Mouse (Mus musculus) heart, postnatal 25 days (tissue): Measurements from ENCODE around the gene Atxn7l1. TPM values are rescaled to one million over a fixed set of nuclear protein-coding genes. Genes with fewer than 3 reads are reported as not detected.

Source experiments
- DNase-seq: peaks from one replicate; pipeline ENCODE4 v3.0.0; 2022; ENCODE audit warnings: low spot score
- intact Hi-C: fragments of 180-260 bp; cut with DNase I; formaldehyde crosslinking; loops from one replicate; pipeline ENCODE4 v1.15.1; 2025
- total RNA-seq, 2 experiments: library from RNA; stranded (reverse); gene quantifications; 2 replicates each; pipeline ENCODE4 v1.2.3; 2021

Atxn7l1 gene
- total RNA-seq, 2 experiments from 2014 or later = 17.2 to 19.2 TPM

DNA sequence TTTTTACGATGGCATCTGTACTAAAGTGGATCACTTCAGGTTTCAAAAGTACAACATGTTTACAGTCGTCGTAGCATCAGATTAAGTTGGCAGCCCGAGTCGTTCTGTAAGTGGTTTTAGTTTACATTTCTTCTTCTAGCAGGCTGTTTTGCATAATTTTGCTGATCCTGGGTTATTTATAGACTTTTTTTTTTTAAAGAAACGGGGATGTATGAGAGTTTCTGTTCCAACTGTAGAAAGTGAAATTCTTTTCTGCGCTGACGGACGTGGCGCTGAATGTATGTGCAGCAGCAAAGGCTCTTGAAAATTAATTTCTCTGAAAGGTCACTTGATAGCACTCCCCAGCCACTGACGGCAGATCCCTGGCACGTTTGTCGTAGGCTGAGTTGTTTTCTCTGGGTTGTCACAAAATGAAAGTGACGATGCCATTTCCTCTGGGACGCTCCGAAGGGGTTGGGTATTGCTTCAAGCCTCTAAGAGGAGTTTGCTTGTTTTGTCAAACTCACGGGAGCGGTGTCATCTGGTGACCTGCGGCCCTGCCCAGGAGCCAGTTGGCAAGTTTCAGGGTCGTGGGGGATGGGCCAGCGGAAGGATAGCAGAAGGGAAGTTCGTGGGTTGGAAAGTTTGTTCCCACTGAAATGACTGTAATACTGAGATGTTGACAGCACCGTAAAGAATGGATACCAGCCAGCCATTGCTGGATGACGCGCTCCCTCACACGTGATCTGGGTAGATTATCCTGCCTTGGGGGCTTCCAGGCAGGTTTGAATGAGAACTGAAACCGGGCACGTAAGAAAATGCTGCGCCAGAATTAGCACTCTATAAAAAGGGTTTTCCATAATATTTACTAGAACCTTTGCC, 155.3 kb downstream of the Atxn7l1 start:
- intact Hi-C loops = no loop called here

GRCm38 (mm10) chr12:33303384-33303770, 155.9 kb downstream of the Atxn7l1 start:
- intact Hi-C loops = no loop called here
- DNase-seq = no peak

More for the DNA sequence above, 155.3 kb downstream of the Atxn7l1 start:
- DNase-seq = peak; percentile 40

GRCm38 (mm10) chr12:33305106-33305505, 157.6 kb downstream of the Atxn7l1 start:
- intact Hi-C loops = no loop called here

DNA sequence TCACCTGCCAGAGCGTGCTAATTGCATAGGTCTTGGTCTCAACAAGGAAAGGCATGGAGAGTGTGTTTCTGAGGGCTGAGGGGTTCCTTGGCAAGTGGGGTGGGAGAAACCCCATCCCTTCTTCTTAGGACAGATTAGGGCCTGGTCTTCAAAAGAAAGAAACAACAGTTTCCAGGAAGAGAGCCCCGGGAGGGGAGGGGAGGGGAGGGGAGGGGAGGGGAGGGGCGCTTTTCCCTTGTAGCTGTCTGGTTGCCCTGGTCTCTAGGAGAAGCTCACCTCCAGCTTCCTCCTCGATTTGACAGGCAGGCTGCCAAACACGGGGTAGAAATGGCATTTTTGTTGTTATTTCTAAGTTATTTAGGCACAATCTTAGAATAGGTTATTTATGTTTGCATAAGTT, 159.0 kb downstream of the Atxn7l1 start:
- no peak for DNase-seq
- intact Hi-C loops = no loop called here

More at GRCm38 (mm10) chr12:33305106-33305505, 157.6 kb downstream of the Atxn7l1 start:
- DNase-seq = no peak

GRCm38 (mm10) chr12:33308668-33309067, 161.2 kb downstream of the Atxn7l1 start:
- intact Hi-C loops = no loop called here
- DNase-seq = no peak

DNA sequence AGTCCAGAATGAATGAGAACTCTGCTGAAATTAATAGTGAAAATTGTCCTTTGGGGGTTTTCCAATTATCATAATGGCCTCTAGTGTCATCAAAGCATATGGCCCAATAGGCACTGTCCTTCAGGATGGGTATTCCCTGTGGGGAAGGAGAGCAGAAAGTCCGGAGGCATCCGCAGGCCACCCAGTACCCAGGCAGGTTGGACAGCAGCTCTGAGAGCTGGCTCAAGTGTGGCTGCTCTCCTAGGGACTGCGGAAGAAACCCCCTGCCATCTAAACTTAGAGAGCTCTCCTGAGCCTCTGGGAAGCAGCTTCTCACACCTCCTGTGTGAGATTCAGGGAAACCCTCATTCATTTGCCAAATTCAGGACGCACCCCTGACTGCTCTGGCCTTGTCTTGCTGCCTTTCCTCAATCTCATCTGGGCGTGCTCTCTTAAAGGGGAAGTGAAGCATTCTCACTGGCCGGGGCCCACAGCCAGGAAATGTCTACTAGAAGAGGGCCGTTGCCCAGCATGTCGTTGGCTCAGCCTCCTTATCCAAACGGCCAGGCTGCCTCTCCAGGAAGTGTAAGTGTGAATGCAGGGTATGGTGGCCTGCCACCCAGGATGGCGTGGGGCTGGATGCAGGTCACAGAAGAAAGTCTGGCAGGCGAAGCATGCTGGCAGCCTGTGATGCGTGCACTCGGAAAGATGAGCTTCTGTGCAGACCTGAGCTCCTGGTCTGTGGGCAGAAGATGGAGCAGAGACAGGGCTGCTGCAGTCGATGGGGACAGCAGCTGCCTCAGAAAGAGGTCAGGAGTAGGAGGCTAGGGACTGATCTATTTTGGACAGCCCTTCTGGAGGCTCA, 166.6 kb downstream of the Atxn7l1 start:
- peak; percentile 66 for DNase-seq
- intact Hi-C loops = no loop called here

DNA sequence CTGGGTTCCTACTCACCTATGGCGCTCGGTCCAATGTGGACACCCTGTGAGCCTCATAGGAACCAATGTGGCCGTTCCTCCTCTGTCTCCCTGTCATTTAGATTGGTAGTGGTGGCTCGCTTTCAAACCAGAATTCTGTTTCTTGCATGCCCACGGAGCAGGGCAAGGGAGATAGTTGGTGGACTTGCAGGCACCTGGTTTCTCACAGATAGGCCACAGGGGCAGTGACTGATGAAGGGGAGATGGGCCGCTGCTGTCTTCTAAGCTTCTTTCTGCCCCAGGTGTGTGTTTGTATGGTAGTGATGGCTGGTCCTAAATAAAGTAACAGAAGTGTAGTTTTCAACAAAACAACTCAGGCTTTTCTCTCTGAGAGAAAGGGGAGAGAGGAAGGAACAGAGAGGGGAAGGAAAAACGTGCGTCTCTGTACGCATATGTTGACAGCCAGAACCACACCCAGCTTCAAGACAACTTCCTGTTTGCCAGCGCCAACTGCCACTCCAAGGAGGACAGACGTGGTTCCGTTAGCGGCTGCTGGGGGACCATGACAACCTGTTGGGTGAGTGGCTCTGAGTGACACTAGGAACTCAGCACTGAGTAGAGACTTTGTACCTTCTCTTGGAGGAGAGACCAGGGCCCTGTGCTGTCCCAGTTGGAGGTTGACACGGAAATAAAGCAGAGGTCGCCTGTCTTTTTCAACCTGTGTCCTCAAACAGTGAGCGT, 167.6 kb downstream of the Atxn7l1 start:
- DNase-seq = no peak
- intact Hi-C loops = no loop called here

- intact Hi-C loops = no loop called here
- no peak for DNase-seq
Measured at GRCm38 (mm10) chr12:33315804-33316203, 168.3 kb downstream of the Atxn7l1 start.

DNA sequence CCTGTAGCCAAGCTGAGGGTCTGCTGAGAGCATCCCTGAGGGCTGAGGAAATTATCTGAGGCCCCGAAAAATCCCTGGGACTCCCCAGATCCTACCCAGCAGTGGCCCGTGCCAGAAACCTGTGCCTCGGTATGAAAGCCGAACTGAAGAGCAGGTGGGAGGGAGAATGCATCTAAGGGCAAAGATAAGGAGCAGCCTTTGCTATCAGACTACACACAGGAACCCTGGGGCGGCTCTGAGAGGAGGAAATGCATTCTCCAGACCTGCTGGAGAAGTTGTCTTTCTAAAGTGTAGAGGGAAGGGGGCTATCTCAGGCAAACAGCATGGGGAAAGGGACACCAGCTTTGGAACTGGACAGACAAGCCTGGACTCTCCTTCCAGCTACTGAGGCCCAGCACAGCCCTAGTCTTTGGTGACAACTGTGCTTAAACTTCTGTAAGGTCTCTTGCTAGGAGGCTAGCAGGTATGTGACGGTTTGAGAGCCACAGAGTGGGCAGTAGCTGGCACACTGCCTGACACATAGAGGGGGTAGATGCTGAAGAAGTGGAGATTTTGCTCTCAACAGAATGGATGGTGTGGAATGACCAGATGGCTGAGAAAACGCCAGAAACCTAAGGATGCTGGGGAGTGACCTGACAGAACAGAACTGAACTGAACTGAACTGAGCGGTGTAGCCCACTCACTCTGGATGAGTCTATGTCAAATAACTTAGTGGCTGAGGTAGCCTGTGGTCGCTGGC, 170.5 kb downstream of the Atxn7l1 start:
- intact Hi-C loops = no loop called here
- DNase-seq = no peak

- intact Hi-C loops = no loop called here
Measured at GRCm38 (mm10) chr12:33322547-33322946, 175.1 kb downstream of the Atxn7l1 start.

DNA sequence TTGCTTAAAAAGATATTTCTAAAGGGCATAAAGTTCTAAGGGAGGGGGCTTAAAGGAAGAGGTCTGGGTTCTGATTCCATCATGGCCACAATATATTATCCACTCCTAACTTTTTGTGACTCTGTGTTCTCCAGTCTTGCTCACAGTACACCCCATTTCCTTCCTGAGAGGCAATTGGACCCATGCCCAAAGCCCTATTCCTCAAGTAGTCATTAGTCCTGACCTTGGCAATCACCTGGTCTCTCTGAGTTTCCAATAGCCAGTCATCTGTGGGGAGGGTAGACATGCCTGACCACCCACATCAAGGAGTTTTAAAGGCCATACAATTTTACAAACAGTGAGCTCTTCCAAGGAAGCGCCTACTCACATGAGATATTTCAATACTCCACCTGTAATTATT, 176.3 kb downstream of the Atxn7l1 start:
- intact Hi-C loops = no loop called here

More at GRCm38 (mm10) chr12:33322547-33322946, 175.1 kb downstream of the Atxn7l1 start:
- no peak for DNase-seq

GRCm38 (mm10) chr12:33325424-33325823, 177.9 kb downstream of the Atxn7l1 start:
- DNase-seq = no peak
- intact Hi-C loops = no loop called here

More for the DNA sequence above, 176.3 kb downstream of the Atxn7l1 start:
- no peak for DNase-seq

- no peak for DNase-seq
- intact Hi-C loops = no loop called here
Measured at GRCm38 (mm10) chr12:33332046-33332445, 184.6 kb downstream of the Atxn7l1 start.

- intact Hi-C loops = no loop called here
Measured at GRCm38 (mm10) chr12:33332796-33333195, 185.3 kb downstream of the Atxn7l1 start.

DNA sequence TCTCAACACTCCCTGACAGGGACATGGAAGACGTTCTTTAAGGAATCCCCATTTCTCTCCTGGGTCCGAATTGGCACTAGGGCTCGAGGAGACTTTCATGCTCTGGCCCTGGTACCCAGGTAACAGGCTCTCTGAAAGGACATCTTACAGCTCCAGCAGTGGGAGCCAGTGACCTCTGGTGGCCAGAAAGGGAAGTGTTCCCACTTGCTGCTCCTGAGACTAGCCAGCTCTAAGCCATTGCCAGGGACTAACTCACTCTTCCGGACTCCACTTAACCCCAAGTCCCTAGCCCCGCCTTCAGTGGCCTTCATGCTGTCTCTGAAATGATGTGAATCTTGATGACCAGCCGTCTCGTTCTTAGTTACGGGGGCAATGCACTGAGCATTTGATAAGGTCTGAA, 186.4 kb downstream of the Atxn7l1 start:
- DNase-seq = peak; percentile 52
- intact Hi-C loops = loop anchor here (1.0 kb wide), 2 partner anchors 54 to 307 kb away; no protein-coding TSS in a partner anchor

More at GRCm38 (mm10) chr12:33332796-33333195, 185.3 kb downstream of the Atxn7l1 start:
- no peak for DNase-seq

- no peak for DNase-seq
- intact Hi-C loops = loop anchor here (1.0 kb wide), 2 partner anchors 54 to 307 kb away; no protein-coding TSS in a partner anchor
Measured at GRCm38 (mm10) chr12:33334511-33334910, 187.0 kb downstream of the Atxn7l1 start.

DNA sequence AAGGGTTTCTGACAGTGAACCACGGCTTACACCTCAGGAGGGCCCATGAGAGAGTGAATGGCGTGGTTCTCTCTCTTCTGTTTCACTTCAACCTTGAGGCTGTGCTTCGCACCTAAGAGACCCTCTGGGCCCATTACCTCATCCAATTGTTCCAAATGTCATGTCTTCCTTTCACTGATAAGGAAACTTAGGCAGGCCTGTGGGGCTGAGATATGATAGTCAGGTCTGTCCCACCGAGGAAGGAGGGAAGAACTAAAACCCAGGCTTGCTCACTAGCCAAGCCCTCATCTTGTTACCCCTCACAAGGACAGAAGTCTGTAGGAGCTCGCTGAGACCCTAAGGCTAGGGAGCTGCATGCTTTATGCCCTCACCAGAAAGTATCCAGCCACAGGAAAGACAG, 187.5 kb downstream of the Atxn7l1 start:
- DNase-seq = no peak
- intact Hi-C loops = loop anchor here (1.0 kb wide), 2 partner anchors 55 to 308 kb away; no protein-coding TSS in a partner anchor

DNA sequence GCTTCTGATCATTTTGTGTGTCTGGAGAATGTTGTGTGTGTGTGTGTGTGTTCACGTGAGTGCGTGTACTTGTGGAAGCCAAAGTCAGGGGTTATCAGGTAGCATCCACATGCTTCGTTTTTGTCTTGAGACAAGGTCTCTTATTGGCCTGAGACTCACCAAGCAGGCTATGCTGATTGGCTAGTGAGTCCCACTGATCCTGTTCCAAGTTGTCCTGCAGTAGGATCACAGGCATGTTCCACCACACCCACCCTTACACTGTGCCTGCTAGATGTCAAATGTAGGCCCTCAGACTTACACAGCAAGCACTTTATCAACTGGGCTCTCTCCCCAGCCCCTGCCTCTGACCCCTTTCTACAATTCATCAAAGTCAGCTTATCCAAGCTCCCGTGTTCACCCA, 187.9 kb downstream of the Atxn7l1 start:
- DNase-seq = no peak
- intact Hi-C loops = no loop called here

- no peak for DNase-seq
- intact Hi-C loops = no loop called here
Measured at GRCm38 (mm10) chr12:33336561-33337125, 189.2 kb downstream of the Atxn7l1 start.
